Mouse (Mus musculus): ENCODE data around the gene Tekt4.

DNA sequence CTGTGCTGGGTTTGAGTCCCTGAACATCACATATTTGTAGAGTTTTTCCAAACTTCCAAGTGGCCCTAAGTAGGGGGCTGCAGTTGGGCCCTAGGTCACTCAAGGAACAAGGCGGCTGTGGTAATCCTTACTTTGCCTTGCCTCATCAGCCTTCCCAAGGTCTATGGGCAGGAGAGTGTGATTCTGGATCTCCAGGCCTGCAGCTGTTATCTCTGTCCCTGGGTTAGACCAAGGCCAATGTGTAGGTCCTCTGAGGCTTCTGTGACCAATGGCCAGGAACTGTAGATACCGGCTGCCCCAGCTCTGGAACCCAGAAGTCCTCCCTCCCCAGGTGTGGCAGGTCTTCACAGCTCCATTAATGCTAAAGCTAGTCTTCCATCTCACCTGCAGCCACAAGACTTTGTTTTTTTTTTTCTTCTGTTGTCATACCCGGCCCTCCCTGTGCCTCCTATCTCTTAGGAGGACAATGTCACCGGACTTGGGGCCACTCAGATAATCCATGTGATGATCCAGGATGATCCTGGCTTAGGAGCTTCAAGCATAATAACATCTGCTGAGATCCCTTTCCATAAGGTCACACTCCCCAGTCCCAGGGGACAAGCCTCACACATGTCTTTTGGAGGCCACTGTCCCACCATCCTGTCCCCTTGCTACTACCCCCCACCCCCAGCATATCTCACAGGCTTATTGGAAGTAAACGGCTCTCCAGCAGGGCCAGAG is 2.0 kb upstream of the Tekt4 start:
- TF ChIP-seq POLR2A (IDR thresholded peaks at IDR 0.05; ENCODE audit: extremely low read depth, insufficient read depth, low read length) (no peak), CTCF (IDR thresholded peaks at IDR 0.05; ENCODE audit: extremely low read depth, insufficient read depth, low read length) (no peak)

Measured in cortical plate, adult 2 months (tissue).